Mouse (Mus musculus): ENCODE results near the gene Slc25a21.

DNA sequence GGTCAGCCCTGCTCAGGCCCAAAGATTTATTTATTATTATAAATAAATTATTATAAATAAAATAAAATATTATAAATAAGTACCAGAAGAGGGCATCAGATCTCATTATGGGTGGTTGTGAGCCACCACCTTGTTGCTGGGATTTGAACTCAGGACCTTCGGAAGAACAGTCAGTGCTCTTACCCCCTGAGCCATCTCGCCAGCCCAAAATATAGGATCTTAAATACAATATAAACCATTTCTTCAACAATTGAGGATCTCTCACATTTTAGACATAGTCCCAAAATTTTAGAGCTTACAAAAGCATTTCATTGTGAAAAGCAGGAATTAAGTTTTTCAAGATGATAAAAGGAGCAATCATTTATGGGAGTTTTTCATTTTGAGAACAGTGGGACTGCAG lies 2.2 kb upstream of the Slc25a21 start:
- TF ChIP-seq POLR2A (IDR thresholded peaks at IDR 0.05; ENCODE audit: low read depth, low read length) (no peak), CTCF (IDR thresholded peaks at IDR 0.05; ENCODE audit: extremely low read depth, insufficient read depth, insufficient read length, insufficient replicate concordance) (no peak)

All from spleen, adult 2 months (tissue).